Mouse (Mus musculus) CD4-positive naive resting alpha-beta T cell, adult 57 days (primary cell): Measurements from ENCODE around the gene Phf1. TPM values are rescaled to one million over a fixed set of nuclear protein-coding genes. Genes with fewer than 3 reads are reported as not detected.

Experiments
- total RNA-seq: library from RNA; stranded (reverse); gene quantifications from one replicate; pipeline ENCODE4 v1.2.4, GENCODE M21; 2023

Gene Phf1
- total RNA-seq: 154 TPM

GRCm38 (mm10) chr17:26932839-26933398, at the start of gene Phf1:
Phf1 (plus strand) TSS chr17:26933052.

GRCm38 (mm10) chr17:26916711-26917482, 16.0 kb upstream of the Phf1 start, which contains the start of gene Kifc5b:
Kifc5b (plus strand) TSS chr17:26917091.

GRCm38 (mm10) chr17:26939178-26939972, 6.5 kb downstream of the Phf1 start, which contains the start of gene Cuta:
Cuta (minus strand) TSS chr17:26939569.

GRCm38 (mm10) chr17:26941031-26941789, 8.4 kb downstream of the Phf1 start, which contains the start of gene Syngap1:
Syngap1 (plus strand) TSS chr17:26941253.

GRCm38 (mm10) chr17:26972703-26973574, 40.1 kb downstream of the Phf1 start, which contains the start of gene Zbtb9:
Zbtb9 (plus strand) TSS chr17:26973167.

Other genes starting within 250 kb of the Phf1 start
- 126 TPM for gene Crebrf, start 217.4 kb upstream of the Phf1 start, total RNA-seq
- 28.1 TPM for gene Bnip1, start 152.0 kb upstream of the Phf1 start, total RNA-seq
- gene Nkx2-5, start 88.0 kb upstream of the Phf1 start, total RNA-seq: not detected
- gene Kifc5b, start 16.0 kb upstream of the Phf1 start, total RNA-seq: 7.1 TPM
- gene Cuta, start 6.5 kb downstream of the Phf1 start, total RNA-seq: 88.8 TPM
- 2.7 TPM for gene Syngap1, start 8.2 kb downstream of the Phf1 start, total RNA-seq
- 21.0 TPM for gene Zbtb9, start 40.1 kb downstream of the Phf1 start, total RNA-seq
- 37.7 TPM for gene Bak1, start 96.0 kb downstream of the Phf1 start, total RNA-seq
- 104 TPM for gene Itpr3, start 124.3 kb downstream of the Phf1 start, total RNA-seq
- gene Uqcc2, start 200.9 kb downstream of the Phf1 start, total RNA-seq: 47.1 TPM
- not detected for gene Ip6k3, start 234.7 kb downstream of the Phf1 start, total RNA-seq